Mouse (Mus musculus) kidney, postnatal 14 days (tissue): ENCODE results near the gene Rims1.
A peak's percentile ranks its signal among the peaks of the same experiment; 100 is the strongest.

Source experiments
- DNase-seq: peaks from one replicate; pipeline ENCODE4 v3.0.0; 2022; ENCODE audit warnings: mixed read lengths

Rims1 gene

GRCm38 (mm10) chr1:22805726-22806625 lies at the start of gene Rims1:
Rims1 (minus strand) TSS chr1:22805994.
- DNase-seq, result peak; percentile 49

DNA sequence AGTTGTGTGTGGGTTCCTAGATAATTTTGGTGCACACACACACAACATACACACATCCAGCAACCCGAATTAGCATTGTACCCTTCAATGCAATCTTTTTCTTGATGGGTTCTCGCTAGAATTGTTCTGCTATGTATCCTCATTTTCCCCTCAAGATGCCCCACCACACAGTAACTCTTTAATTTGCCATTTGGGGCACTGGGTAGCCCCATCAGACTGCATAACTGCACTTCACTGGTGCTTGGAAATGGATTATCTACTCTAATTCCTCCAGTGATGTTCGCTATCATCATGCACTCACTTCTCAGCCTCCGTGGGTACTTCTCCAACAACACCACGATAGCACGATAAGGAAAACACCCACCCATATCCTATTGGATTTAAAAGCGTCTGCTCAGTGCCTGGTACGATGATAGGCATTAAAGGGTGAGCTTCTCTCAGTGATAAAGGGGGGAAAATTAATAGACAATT lies 867 bp upstream of the Rims1 start:
- no peak for DNase-seq

DNA sequence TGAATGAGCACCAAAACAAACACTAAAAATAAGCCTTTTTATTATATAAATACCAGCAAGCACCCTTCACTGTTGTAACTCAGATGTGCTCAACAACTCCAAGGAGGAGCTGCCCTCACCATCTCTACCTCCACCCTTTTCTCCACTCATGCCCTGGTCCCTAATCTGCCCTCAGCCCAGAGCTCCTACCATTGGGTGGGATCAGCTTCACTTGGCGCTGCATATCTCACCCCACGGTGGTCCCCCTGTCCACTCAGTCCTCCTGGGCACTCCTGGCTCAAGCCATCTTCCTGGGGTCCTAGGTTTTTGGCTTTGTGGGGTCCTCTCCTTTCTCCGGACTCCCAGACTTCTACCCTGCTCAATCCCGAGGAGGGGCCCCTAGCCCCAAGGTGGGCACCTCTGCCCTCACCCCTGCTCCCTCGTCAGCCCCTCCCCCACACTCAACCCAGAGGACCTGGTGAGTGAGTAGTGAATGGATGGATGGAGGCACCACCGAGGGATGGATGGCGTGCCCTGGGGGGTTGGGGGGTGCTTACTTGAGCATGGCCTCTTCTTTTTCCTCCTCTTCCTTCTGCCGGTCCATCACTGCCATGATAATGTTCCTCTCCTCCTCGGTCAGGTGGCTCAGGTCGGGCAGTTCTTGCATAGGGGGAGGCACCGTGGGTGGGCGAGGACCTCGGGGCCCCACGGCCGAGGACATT lies 619 bp downstream of the Rims1 start:
- no peak for DNase-seq

DNA sequence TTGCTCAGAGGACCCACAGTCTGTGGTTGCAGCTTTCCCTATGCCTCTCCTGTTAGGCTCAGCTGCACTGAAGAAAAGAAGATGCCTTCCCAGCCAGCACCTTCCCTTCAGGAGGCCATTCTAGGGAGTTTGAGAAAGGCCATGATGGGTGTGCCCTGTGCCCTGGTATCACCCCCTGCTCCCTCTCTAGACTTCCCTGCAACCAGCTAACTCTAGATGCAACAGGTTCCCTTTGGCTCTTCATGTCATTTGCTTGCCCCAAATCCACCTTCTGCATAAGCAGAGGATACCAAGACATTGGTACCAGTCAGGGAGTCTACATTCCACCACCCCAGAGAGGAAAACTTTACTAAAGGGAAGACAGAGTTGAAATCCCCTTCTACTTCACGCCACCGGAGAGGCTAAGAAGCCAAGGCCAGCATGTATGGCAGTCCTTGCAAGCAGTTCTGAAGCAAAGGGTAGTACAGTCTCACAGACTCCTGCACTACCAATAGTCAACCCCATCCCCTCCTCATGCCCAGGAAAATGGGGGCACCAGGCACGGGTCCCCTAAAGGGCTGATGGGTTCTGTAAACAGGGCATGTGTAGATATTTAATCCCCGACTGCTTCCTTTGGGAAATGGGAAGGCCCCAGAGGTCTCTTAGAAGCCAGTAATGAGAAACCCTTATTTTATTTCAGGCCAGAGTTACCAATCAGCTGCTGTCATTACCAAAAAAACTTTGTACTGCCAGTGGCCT lies 1.5 kb downstream of the Rims1 start:
- no peak for DNase-seq

GRCm38 (mm10) chr1:22803471-22803870 lies 2.3 kb downstream of the Rims1 start:
- no peak for DNase-seq

GRCm38 (mm10) chr1:22800276-22800675 lies 5.5 kb downstream of the Rims1 start:
- DNase-seq, result no peak

- no peak for DNase-seq
These were observed 8.7 kb downstream of the Rims1 start for GRCm38 (mm10) chr1:22797091-22797490.

GRCm38 (mm10) chr1:22789391-22789909 lies 16.3 kb downstream of the Rims1 start:
- DNase-seq, result no peak

DNA sequence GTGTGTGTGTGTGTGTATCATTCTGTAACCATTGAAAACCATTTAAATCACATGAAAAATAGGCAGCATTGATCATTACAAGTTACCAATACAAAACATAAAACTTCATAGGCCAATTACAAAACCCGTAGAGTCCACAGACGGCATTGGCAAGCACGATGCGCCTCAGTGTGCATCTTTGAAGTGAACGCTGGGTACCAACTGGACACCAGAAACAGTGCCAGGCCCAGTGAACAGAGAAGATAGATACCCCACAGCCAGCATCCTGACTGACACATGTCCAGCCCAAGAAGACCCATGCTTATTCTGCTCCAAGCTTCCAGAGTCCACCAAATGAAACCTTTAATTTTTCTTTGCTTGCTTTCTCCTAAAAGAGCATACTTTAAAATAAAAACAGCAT lies 18.2 kb downstream of the Rims1 start:
- DNase-seq, result no peak

- DNase-seq, result no peak
These were observed 35.1 kb downstream of the Rims1 start for GRCm38 (mm10) chr1:22770530-22771254.

DNA sequence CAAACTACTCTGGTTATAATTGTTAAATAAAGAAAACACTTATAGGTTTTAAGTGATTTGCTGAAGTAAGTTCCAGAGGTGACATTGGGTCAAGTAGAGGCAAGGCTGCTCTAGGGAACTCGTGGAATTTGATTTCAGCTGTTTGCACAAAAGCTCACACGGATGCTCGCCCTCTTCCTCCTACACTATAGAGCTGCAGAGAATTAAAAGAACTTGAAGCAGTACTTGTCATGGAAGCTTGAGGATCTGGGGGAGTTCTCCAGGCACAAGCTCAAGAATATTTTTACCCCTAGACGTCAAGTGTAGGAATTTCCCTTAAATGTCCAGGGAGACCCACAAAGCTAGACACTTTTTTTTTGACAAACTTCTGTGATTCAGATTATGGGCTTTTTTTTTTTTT lies 42.4 kb downstream of the Rims1 start:
- DNase-seq, result no peak

DNA sequence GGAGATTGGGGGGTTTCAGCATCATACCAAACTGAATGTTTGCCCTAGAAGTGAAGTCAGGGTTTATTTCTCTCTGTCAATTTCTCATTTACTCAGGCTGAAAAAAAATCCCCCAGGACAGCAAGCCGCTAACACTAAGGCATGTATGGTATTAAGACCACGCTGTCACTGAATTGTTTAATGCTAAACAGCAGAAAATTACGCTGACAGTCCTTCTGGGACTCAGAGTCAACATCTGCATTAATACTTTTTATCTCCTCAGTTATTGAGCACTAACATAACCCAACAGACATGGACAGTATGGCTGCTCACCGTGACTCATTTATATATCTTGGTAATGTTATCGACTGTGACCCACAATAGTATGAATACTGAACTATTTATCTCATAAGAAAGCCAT lies 43.0 kb downstream of the Rims1 start:
- no peak for DNase-seq

DNA sequence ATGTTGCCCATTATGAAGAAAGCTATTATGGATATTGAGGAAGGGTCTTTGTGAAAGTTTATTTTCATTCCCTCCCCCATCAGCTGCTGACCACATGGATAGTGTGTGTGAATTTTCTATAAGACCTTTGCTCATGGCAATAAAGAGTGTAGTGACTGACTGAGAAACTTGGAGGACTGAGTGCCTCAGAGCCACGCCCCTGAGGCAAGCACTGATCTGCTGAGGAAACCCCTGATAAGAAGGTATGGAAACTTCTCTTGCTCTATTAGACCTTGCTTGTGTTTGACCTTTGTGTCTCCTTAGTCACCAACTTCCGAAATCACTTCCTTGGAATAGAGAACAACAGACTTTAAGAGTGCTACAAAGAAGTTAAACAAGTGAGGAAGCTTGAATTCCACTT lies 55.3 kb downstream of the Rims1 start:
- no peak for DNase-seq

DNA sequence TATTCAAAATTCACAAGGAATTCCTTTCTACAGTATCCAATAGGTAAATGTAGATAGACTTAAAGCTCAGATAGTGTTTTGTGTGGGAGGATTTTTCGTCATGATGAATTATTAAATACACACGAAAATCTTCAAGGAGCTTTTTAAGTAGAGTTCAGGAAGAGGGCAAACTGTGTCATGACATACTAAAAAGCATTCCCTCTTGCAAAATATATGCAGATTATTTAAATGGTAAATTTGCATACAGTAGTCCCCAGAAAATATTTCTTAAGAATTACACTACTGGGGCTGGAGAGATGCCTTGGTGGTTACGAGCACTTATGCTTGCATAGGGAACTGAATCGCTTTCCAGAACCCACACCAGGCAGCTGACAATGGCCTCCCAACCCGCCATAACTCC lies 61.1 kb downstream of the Rims1 start:
- no peak for DNase-seq

- no peak for DNase-seq
These were observed 68.3 kb downstream of the Rims1 start for GRCm38 (mm10) chr1:22737491-22737890.

DNA sequence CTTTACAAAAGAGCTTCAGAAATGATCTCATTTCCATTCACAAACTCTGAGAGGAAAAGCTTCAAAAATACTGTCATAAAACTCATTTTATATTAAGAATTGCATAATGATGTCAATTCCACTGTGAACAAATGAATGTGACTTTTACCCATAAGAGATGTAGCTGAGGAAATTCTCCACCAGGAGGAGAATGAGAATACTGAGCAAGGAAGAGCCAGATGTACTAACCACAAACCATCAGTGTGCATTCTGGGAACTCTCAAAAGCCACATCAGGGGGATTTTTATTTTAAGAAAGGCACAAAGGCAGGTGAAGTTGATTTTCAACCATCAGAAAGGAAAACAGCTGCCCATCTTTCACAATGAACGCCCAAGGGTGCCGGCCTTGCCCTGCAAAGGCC lies 71.4 kb downstream of the Rims1 start:
- DNase-seq, result no peak

DNA sequence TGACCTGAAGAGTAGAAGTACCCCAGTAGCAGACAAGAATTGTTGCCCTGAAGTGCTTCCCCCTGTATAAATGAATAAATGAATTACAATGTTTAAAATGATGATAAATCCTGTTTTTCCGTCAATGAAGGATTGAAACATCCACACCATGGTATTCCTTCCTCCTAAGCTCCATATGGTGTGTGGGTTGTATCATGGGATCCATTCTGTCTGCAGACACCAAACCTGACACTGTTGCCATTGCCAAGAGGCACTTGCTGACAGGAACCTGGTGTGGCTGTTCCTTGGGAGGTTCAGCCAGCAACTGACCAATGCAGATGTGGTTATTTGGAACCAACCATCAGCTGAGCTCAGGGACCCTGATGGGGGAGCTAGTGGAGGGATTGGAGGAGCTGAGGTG lies 72.5 kb downstream of the Rims1 start:
- no peak for DNase-seq

- no peak for DNase-seq
These were observed 77.6 kb downstream of the Rims1 start for GRCm38 (mm10) chr1:22728207-22728606.

DNA sequence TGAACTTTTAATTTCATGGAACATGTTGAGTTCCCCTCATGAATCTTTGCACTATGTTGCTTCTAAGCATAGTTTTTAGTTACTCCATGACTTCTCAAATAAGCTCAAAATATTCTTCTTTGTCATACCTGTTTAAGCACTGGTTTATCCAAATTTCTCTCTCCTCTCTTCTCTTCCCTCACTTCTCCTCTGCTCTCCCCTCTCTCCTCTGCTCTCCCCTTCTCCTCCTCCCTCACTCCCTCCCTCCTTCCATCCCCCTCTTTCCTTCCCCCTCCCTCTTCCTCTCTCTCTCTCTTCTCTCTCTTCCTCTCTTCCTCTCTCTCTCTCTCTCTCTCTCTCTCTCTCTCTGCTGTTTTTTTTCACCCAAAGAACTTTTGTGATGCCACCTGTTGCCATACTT lies 84.1 kb downstream of the Rims1 start:
- no peak for DNase-seq

GRCm38 (mm10) chr1:22720714-22721113 lies 85.1 kb downstream of the Rims1 start:
- no peak for DNase-seq

DNA sequence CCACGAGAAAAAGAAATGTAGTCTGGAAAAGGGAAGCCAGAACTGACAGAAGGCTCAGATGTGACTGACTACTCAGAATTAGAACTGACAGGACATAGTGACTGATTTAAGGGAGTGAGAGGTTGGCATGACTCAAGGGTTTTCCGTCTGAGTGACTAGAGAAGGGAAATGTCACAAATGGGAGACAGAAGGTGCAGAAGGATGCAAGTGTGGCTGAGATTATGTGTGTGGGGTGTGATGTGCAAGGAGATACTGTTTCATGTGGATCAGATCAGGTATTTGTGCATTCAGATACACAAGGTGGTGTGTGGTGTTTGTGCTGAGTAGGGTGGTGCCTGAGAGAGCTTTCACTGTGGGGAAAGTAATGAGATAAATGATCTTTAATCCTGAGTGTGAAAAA lies 96.3 kb downstream of the Rims1 start:
- no peak for DNase-seq

DNA sequence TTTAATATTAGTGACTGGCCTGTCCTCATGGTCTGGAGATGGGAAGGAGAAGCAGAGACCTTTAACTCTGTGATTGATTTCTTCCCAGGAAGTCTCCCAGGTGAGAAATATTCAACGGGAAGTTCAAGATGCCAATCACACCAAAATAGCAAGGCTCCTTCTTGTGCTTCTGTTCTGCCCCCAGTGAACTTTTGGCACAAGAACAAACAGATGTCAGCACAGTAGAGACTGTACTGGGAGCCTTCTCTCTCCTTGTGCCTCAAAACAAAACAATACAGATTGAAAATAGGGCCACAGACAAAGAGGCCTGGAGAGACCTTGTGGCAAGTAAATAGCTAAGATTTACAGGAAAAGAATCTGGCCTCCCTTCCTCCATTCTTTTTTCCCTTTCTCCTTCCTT lies 110.7 kb downstream of the Rims1 start:
- peak; percentile 10 for DNase-seq

- DNase-seq, result no peak
These were observed 111.3 kb downstream of the Rims1 start for GRCm38 (mm10) chr1:22694514-22694913.
